Mouse (Mus musculus) layer of hippocampus, adult 8-10 months (tissue): ENCODE data around the gene Ipmk. TPM values are rescaled to one million over a fixed set of nuclear protein-coding genes. Genes with fewer than 3 reads are reported as not detected.
"Not testable (repeated sequence)": the region's sequence is repeated elsewhere in the genome, so short reads cannot be mapped to it uniquely, and the experiment has no call there.

Experiments
- DNase-seq, 2 experiments: peaks; one replicate each; pipeline ENCODE4 v3.0.0; 2022; ENCODE audit warnings: low spot score in 2 of 2
- total RNA-seq, 4 experiments: library from RNA; stranded (reverse); gene quantifications; 2 replicates each; pipeline ENCODE4 v1.2.4; 2022

Ipmk gene
- total RNA-seq, 4 experiments from 2014 or later: 35.0 to 41.8 (median 37.4) TPM

DNA sequence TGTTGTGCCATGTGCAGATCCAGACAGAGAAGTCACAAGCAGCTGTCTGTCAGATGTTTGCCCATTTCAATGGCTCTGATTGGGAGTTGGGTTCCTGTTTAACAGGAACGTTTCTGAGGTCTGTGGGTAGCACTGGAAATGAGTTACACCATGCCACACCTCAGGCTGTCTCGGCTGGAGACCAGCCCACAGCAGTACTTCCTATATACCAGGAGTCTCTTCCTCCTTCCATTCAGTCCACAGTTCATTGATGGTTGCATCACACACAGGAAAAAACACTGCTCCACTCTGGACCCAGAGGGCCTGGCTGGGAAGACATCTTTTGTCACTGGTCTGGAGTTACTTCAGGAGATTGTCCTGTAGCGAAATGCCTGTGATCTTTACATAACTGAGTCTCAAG, 21.9 kb downstream of the Ipmk start:
- DNase-seq: no peak

DNA sequence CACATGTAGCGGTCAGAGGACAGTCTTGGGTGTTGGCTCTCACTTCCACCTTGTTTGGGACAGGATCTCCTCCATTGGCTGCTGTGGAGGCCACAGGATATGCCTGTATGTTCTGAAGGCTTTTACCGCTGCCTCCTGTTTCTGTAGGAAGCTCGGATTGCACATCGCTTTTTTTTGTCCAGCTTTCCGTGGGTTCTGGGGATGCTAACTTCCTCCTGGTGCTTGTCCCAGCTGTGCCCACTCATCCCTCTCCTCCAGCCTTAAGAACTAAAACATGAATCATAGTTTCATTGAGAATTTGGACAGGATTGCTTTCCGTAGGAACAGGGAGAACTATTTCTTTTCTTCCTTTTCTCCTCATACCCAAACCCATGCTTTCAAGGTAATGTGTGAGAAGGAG, 24.3 kb downstream of the Ipmk start:
- no peak for DNase-seq

GRCm38 (mm10) chr10:71373706-71374105, 26.1 kb downstream of the Ipmk start:
- no peak for DNase-seq

DNA sequence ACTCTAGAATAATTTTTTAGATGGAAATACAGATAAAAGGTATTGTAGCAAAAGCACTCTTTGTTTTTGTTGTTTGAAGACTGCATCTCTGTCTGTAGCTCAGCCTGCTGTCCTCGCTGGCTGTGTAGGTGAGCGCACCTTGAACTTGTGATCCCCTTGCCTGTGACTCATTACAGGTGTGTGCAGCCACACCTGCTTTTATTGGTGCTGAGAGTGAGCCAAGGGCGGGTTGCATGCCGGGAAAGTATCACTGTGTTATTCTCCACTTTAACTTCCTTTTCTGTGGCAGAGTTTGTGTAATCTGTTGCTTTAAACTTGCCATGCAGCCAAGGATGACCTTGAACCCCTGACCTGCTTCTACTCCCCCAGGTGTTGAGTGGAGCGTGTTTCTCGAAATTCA, 28.5 kb downstream of the Ipmk start:
- DNase-seq: no peak

DNA sequence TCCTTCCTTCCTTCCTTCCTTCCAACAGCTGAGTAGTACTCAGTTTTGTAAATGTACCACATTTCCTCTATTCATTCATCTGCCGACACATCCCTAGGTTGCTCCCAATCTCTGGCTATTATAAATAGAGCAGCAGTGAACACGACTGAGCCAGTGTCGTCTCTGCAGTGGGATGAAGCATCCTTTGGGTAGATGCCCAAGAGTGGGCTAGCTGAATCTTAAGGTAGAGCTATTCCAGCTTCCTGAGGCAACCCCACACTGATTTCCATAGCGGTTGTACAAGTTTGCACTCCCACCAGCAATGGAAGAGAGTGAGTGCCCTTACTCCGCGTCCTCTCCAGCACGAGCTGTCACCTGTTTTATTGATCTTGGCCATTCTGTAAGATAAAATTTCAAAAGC, 32.8 kb downstream of the Ipmk start:
- no peak for DNase-seq

- no peak for DNase-seq
These were observed 34.0 kb downstream of the Ipmk start for GRCm38 (mm10) chr10:71381471-71382033.

DNA sequence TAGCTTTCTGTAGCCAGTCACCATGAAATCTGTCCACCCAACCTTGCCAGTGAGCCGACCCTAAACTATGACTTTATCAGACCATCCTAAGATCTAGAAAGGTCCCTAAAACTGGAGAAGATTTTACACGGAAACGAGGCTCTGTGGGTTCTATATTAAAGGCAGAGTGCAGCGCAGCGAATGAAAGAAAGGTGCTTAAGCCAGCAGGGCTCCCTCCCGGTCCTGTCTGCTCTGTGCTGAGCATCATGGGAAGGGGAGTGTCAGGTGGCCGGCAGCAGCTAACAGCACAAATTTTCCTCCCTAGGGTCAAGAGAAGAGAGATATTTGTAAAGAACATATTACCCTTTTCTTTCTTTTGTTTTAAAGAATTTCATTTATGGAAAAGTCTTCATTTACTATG, 34.5 kb downstream of the Ipmk start:
- DNase-seq: no peak

- no peak for DNase-seq
These were observed 35.4 kb downstream of the Ipmk start for GRCm38 (mm10) chr10:71382858-71383551.

- not testable (repeated sequence) for DNase-seq
These were observed 36.0 kb downstream of the Ipmk start for GRCm38 (mm10) chr10:71383552-71383924.

DNA sequence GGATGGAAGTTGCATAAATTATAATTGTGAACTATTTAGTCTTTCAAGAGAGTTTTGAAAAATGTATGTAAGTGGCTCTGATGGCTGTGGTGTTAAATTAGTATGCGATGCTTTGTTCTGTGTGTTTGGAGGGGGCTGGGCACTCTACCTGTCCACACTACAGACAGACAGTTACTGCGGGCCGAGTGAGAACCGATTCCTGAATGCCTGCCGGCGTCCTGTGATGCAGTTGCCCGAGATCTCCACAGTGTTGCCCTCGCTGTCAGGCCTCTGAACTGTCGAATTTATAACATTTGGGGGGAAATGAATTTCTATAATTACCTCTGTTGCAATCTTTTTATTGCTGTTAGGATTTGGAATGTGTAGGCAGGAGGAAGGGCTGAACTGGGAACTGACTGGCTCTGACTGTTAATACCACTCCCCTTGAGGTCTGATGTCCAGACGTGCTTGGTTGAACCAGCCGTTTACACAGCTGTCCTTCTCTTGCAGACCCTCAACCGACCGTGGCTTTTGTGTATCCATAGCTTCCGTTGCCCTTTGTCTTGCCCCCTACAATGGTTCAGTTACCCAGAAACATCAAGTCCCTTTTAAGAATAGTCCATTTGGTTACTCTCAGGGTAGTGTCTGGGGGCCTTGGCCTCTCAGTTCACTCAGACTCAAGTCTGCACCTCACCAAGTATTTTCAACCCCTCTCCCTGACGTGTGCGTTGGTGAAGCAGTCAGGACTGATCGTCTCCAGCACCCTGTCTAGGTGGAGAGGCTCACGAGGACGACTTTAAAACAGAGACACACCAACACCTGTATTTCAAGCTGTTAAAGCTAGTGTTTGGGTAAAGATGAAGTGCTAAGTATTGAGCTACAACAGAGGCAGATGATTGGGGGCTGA, 36.8 kb downstream of the Ipmk start:
- no peak for DNase-seq

GRCm38 (mm10) chr10:71389311-71389710, 41.7 kb downstream of the Ipmk start:
- DNase-seq: no peak

- DNase-seq: no peak
These were observed 51.0 kb downstream of the Ipmk start for GRCm38 (mm10) chr10:71398383-71399145.

DNA sequence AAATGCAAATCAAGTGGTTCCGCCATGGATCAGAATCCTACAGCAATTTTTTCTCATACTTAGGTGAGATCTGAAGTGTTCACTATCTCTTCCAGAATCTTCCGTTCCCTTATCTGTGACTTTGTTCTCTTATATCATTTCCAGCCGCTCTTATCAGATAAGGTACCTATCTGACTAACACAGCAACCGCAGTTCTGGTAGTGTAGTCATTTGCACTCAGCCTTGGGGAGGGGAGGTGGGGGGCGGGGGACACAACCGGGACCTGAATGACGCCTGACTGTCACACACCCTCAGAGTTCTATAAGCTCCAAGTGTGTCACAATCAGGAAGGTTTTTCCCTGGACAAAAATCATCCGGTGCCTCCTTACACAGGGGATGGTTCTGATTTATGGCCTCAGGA, 51.8 kb downstream of the Ipmk start:
- no peak for DNase-seq

GRCm38 (mm10) chr10:71399987-71400386, 52.4 kb downstream of the Ipmk start:
- DNase-seq: no peak

DNA sequence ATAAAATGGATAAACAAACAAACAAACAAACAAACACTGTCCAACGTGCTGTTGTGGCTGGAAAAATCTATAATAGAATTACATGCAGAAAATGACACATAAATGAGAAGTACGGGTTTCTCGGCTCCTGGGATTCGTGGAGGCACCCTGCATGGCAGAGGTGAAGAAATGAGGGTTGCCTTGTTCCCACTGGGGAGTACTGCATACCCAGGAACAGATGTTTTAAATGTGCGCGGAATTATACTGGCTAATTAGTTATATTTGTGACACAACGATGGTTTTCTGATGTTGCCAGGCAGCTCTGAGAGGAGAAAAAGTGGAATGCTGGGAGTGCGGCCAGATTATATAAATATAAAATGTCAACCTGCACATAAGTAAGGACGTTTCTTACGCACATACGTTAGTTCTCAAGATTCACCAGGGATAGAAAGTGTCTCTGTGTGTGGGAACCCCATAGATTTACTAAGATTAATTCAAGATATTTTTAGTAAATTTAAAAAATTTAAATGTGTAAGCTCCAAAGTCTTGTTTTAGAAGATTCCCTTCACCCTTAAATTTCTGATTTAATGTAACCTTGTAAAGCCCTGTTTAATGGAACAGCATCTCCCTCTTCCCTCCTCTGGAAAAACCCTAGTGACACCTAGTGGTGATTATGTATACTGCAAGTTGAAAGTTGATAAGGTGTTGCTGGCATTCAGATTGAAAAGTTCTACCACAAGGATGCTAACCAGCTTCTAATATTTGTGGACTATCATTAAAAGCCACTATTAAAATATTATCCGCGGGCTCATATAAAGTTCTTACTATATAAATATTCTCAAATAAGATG, 53.5 kb downstream of the Ipmk start:
- DNase-seq: no peak

GRCm38 (mm10) chr10:71403638-71404037, 56.1 kb downstream of the Ipmk start:
- DNase-seq: no peak

- DNase-seq: no peak
These were observed 58.1 kb downstream of the Ipmk start for GRCm38 (mm10) chr10:71405523-71406217.

- DNase-seq: no peak
These were observed 62.4 kb downstream of the Ipmk start for GRCm38 (mm10) chr10:71409948-71410347.

- no peak for DNase-seq
These were observed 65.8 kb downstream of the Ipmk start for GRCm38 (mm10) chr10:71413401-71413800.

DNA sequence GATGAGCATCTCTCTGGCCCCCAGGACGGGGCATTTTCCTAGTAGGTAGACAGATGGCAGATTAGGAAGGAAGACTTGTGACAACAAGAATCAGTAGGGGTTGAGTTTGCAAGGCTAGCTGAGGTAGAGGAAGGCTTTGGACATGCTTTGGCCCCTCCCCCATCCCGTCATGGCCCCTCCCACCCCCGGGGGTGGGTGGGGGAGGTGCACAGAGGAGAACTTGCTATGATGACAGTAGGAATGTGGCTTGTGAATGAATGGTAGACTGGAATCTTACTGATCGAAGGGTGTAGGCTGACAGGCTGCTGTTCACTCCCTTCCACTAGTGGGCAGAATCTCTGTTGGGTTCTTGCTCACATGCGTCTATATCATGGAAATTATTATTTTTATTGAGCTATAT, 74.0 kb downstream of the Ipmk start:
- no peak for DNase-seq
